ENCODE assay signal across 9 mouse cellular contexts in the genomic region with DNA sequence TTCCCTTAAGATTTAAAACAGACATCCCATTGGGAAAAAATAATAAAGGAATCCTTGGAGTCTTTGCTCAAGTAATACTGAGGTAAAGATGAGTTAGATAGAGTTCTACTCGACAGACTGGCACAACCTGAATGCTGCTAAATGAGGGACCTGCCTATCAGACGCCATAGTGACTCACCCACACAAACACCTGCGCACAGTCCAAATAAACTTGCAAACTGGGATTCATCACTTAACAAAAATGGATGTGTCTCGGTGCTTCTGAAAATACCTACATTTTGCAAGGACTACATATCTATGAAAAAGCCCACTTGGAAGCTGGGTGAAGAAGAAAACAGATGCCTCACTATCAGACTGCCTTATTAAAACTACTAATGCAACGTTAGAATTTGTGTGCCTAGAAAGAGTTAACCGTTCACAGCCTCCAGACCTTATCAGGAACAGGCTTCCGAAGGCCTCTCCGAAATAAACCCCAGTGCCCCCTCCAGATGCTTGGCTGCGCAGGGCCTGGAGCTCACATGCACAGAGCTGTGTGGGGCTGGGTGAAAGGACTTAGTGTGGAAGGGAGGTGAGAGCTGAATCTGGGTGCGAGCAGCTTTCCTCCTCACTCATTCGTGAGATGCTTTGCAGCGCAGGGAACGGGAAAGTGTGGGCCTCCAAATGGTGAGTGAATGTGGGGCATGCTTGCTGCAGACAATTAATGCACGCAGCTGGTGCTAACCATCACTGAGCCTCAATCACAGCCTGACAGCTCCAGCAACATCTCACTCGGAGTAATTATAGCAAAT.
DNase-seq lines count a peak whose midpoint lies in the region; ATAC-seq lines count a peak whose summit lies in the region.
"Had no signal": no experiment of that assay in that cellular context is flagged by ENCODE, and none has a peak within 500 bp of the region (broad histone marks: within the 10 kb centered on the region; RNA-seq: fewer than 3 reads in every experiment).

No protein-coding gene starts in this region.

- H3K9me3 ChIP-seq in heart, embryonic 15.5 days (replicated peaks) = no peaks in the 10 kb centered on the region
- H3K9me3 ChIP-seq in forebrain, embryonic 12.5 days = no peaks in the 10 kb centered on the region
- no peaks in the 10 kb centered on the region for H3K9me3 ChIP-seq in neural tube, embryonic 15.5 days (replicated peaks)

- 24% methylated on average over 15 of the region's 15 CpGs for WGBS in heart, embryonic 15.5 days
- 54% methylated on average over 15 of the region's 15 CpGs for WGBS in forebrain, embryonic 12.5 days
- WGBS in neural tube, embryonic 15.5 days = 40% methylated on average over 15 of the region's 15 CpGs

- no peak overlapping the region for H3K4me3 ChIP-seq in heart, embryonic 15.5 days
- H3K4me3 ChIP-seq in forebrain, embryonic 12.5 days (replicated peaks) = no peak overlapping the region
- H3K4me3 ChIP-seq in neural tube, embryonic 15.5 days (replicated peaks) = no peak overlapping the region

- ATAC-seq in heart, embryonic 15.5 days (replicated peaks; ENCODE audit: insufficient number of reproducible peaks, insufficient read depth, low FRiP score, low read depth) = peak; percentile 54; the same call in 1 of the 2 replicates
- peak; percentile 84 for ATAC-seq in forebrain, embryonic 12.5 days (ENCODE audit: low FRiP score)
- peak; percentile 75 for ATAC-seq in neural tube, embryonic 15.5 days (ENCODE audit: low FRiP score)

- H3K9ac ChIP-seq in heart, embryonic 15.5 days = no peak overlapping the region
- no peak overlapping the region for H3K9ac ChIP-seq in forebrain, embryonic 12.5 days
- H3K9ac ChIP-seq in neural tube, embryonic 15.5 days (replicated peaks) = no peak overlapping the region

- peaks cover 33% of the 10 kb centered on the region for H3K4me1 ChIP-seq in heart, embryonic 15.5 days (replicated peaks)
- peaks cover 23% of the 10 kb centered on the region for H3K4me1 ChIP-seq in forebrain, embryonic 12.5 days
- H3K4me1 ChIP-seq in neural tube, embryonic 15.5 days = peaks cover 42% of the 10 kb centered on the region

- H3K27ac ChIP-seq in heart, embryonic 15.5 days = peak overlapping the region; percentile 73
- H3K27ac ChIP-seq in forebrain, embryonic 12.5 days = peak overlapping the region; percentile 85
- H3K27ac ChIP-seq in neural tube, embryonic 15.5 days (replicated peaks) = peak overlapping the region; percentile 84

- H3K36me3 ChIP-seq in heart, embryonic 15.5 days = no peaks in the 10 kb centered on the region
- no peaks in the 10 kb centered on the region for H3K36me3 ChIP-seq in forebrain, embryonic 12.5 days (replicated peaks)
- H3K36me3 ChIP-seq in neural tube, embryonic 15.5 days = no peaks in the 10 kb centered on the region

- DNase-seq in heart, adult 18-20 months = no peak
- DNase-seq in layer of hippocampus, postnatal 10 days (ENCODE audit: low spot score in 2 of 2) = peak; percentile 45
- DNase-seq in natural killer cell, adult 2 months (ENCODE audit: low spot score in 2 of 2) = no peak
- DNase-seq in cerebellum, postnatal 25 days = no peak
- no peak for DNase-seq in thymus, postnatal 25 days
- DNase-seq: kidney, adult 8-10 months had no signal

- H3K27me3 ChIP-seq in heart, embryonic 15.5 days = no peaks in the 10 kb centered on the region
- H3K27me3 ChIP-seq in forebrain, embryonic 12.5 days = 0 out of 2 replicates have a peak, but pooled peaks cover 4% of the 10 kb centered on the region
- no peaks in the 10 kb centered on the region for H3K27me3 ChIP-seq in neural tube, embryonic 15.5 days (replicated peaks)

- H3K4me2 ChIP-seq in heart, embryonic 15.5 days = peak overlapping the region; percentile 31
- H3K4me2 ChIP-seq in forebrain, embryonic 12.5 days = no peak overlapping the region
- no peak overlapping the region for H3K4me2 ChIP-seq in neural tube, embryonic 15.5 days

Comparison
In these comparisons a context has a peak if more than half of its experiments do, and no peak if none do; other contexts are left out.
1. DNase-seq: peak in layer of hippocampus, postnatal 10 days (2 of 2); none in heart, adult 18-20 months (0 of 2), natural killer cell, adult 2 months (0 of 2), cerebellum, postnatal 25 days (0 of 2) and thymus, postnatal 25 days (single experiment).
2. Peak in every context shown above with its lines, with median percentiles within 50 percentile points of each other: ATAC-seq and H3K27ac ChIP-seq.